Mouse (Mus musculus) heart, postnatal 0 days (tissue): Measurements from ENCODE around the gene A430078G23Rik. TPM values are rescaled to one million over a fixed set of nuclear protein-coding genes. Genes with fewer than 3 reads are reported as not detected.
A peak's percentile ranks its signal among the peaks of the same experiment; 100 is the strongest.

Experiments used
- ATAC-seq: fragments of 200-750 bp; cut with Nextera tagmentation; 2 replicates; pipeline ENCODE4 v1.8.0; 2017; ENCODE audit warnings: low read depth, moderate number of reproducible peaks, moderate library complexity; ENCODE audit not compliant: insufficient read depth
- DNase-seq: peaks from one replicate; pipeline ENCODE4 v3.0.0-alpha.2; 2016; ENCODE audit warnings: low spot score
- H3K27ac ChIP-seq: fragments of 300-500 bp; sonication (generic); 2 replicates; pipeline ENCODE4 v1.5.1; 2014; ENCODE audit warnings: low read depth, mild to moderate bottlenecking
- H3K27me3 ChIP-seq: fragments of 300-500 bp; sonication (generic); 2 replicates; pipeline ENCODE4 v1.6.1; 2014; ENCODE audit warnings: low read length, mixed read lengths; ENCODE audit not compliant: control insufficient read depth, insufficient read depth
- H3K36me3 ChIP-seq: fragments of 300-500 bp; sonication (generic); replicated peaks from 2 replicates; pipeline ENCODE4 v1.6.1; 2014; ENCODE audit warnings: low read length, mixed read lengths; ENCODE audit not compliant: control insufficient read depth, insufficient read depth
- H3K4me1 ChIP-seq: fragments of 300-500 bp; sonication (generic); 2 replicates; pipeline ENCODE4 v1.6.1; 2014; ENCODE audit warnings: antibody characterized with exemption; ENCODE audit not compliant: control insufficient read depth, insufficient read depth
- H3K4me2 ChIP-seq: fragments of 300-500 bp; sonication (generic); 2 replicates; pipeline ENCODE4 v1.6.1; 2014; ENCODE audit warnings: low read depth, mild to moderate bottlenecking, low read length, moderate library complexity
- H3K4me3 ChIP-seq: fragments of 300-500 bp; sonication (generic); 2 replicates; pipeline ENCODE4 v1.5.1; 2014; ENCODE audit warnings: low read depth, low read length
- H3K9ac ChIP-seq: fragments of 300-500 bp; sonication (generic); replicated peaks from 2 replicates; pipeline ENCODE4 v1.6.1; 2014; ENCODE audit warnings: low read depth, low read length, mixed read lengths
- H3K9me3 ChIP-seq: fragments of 300-500 bp; sonication (generic); replicated peaks from 2 replicates; pipeline ENCODE4 v1.6.1; 2016; ENCODE audit warnings: low read length; ENCODE audit not compliant: control insufficient read depth
- CTCF ChIP-seq: IDR thresholded peaks from 2 replicates; pipeline ENCODE4 v1.5.1; 2016; ENCODE audit warnings: antibody characterized with exemption, control low read depth, low read depth
- EP300 ChIP-seq: IDR thresholded peaks from 2 replicates; pipeline ENCODE4 v1.6.1; 2016; ENCODE audit warnings: antibody characterized with exemption, low read depth
- WGBS: fragments of 180-500 bp; shearing (Covaris S2); extraction: QIAGEN DNeasy Blood & Tissue Kit; methylation state at CpG from one replicate; pipeline ENCODE4 v1.1.7; 2014; 5-methylcytosine and 5-hydroxymethylcytosine counted together
- polyA plus RNA-seq: library from polyadenylated mRNA; unstranded; fragments of >200 nt; fragmentation: Nextera tagmentation; extraction: Ambion mirVana; gene quantifications from 2 replicates; pipeline ENCODE4 v1.2.1, GENCODE M21; 2015
- total RNA-seq: library from RNA; depleted of rRNA; stranded (reverse); fragments of >200 nt; gene quantifications from 2 replicates; pipeline ENCODE4 v1.2.3, GENCODE M21; 2014; ENCODE audit warnings: low replicate concordance

Gene A430078G23Rik
- total and polyA plus RNA-seq, 2 experiments from 2014 or later = not detected

- Histone ChIP-seq H3K27ac (peak overlapping the region; percentile 11; the same call in 1 of the 2 replicates), H3K4me2 (peak overlapping the region; percentile 1; the same call in 1 of the 2 replicates), H3K36me3 (no peaks in the 10 kb centered on the region), H3K4me1 (no peaks in the 10 kb centered on the region), H3K27me3 (no peaks in the 10 kb centered on the region), H3K4me3 (peak overlapping the region; percentile 26; the same call in 1 of the 2 replicates), H3K9ac (no peak overlapping the region), H3K9me3 (no peaks in the 10 kb centered on the region)
- WGBS = 60% methylated on average over 6 of the region's 6 CpGs
- ATAC-seq = no peak
- DNase-seq = no peak
- TF ChIP-seq CTCF (no peak), EP300 (no peak)
Observed at GRCm38 (mm10) chr8:3353811-3354442, 712 bp downstream of the A430078G23Rik start.

- ATAC-seq = no peak
- peak overlapping the region; percentile 26; the same call in 1 of the 2 replicates for H3K4me3 ChIP-seq
- WGBS = 61% methylated on average over 5 of the region's 5 CpGs
Observed at GRCm38 (mm10) chr8:3354443-3354812, 1.2 kb downstream of the A430078G23Rik start.

GRCm38 (mm10) chr8:3355586-3355985 lies 2.4 kb downstream of the A430078G23Rik start:
- ATAC-seq = no peak
- Histone ChIP-seq H3K4me1 (no peaks in the 10 kb centered on the region), H3K27ac (no peak overlapping the region), H3K36me3 (no peaks in the 10 kb centered on the region), H3K27me3 (no peaks in the 10 kb centered on the region), H3K9ac (no peak overlapping the region), H3K9me3 (no peaks in the 10 kb centered on the region), H3K4me2 (peak overlapping the region; percentile 29; the same call in 1 of the 2 replicates), H3K4me3 (no peak overlapping the region)
- 75% methylated on average over 6 of the region's 6 CpGs for WGBS
- no peak for DNase-seq
- TF ChIP-seq EP300 (no peak), CTCF (no peak)

More at GRCm38 (mm10) chr8:3354443-3354812, 1.2 kb downstream of the A430078G23Rik start:
- Histone ChIP-seq H3K4me2 (peak overlapping the region; percentile 29; the same call in 1 of the 2 replicates), H3K27me3 (no peaks in the 10 kb centered on the region), H3K4me1 (no peaks in the 10 kb centered on the region), H3K36me3 (no peaks in the 10 kb centered on the region), H3K27ac (peak overlapping the region; percentile 15; the same call in 1 of the 2 replicates), H3K9me3 (no peaks in the 10 kb centered on the region), H3K9ac (no peak overlapping the region)
- DNase-seq = no peak
- TF ChIP-seq EP300 = no peak
- no peak for TF ChIP-seq CTCF

- Histone ChIP-seq H3K9ac (no peak overlapping the region), H3K4me1 (no peaks in the 10 kb centered on the region), H3K36me3 (no peaks in the 10 kb centered on the region), H3K27me3 (no peaks in the 10 kb centered on the region), H3K9me3 (no peaks in the 10 kb centered on the region), H3K4me2 (no peak overlapping the region), H3K4me3 (no peak overlapping the region), H3K27ac (no peak overlapping the region)
- WGBS = 9% methylated on average over 4 of the region's 4 CpGs
- ATAC-seq (no peak), DNase-seq (peak; percentile 14)
- peak; percentile 73 for TF ChIP-seq CTCF
- no peak for TF ChIP-seq EP300
Observed at GRCm38 (mm10) chr8:3358060-3358459, 4.8 kb downstream of the A430078G23Rik start.

GRCm38 (mm10) chr8:3367086-3367485 lies 13.9 kb downstream of the A430078G23Rik start:
- no peaks in the 10 kb centered on the region for H3K4me1 ChIP-seq
- no peak overlapping the region for H3K4me2 ChIP-seq
- TF ChIP-seq CTCF (no peak), EP300 (no peak)
- DNase-seq (no peak), ATAC-seq (no peak)
- WGBS = 77% methylated on average over 5 of the region's 5 CpGs
- no peak overlapping the region for H3K9ac ChIP-seq
- H3K36me3 ChIP-seq = no peaks in the 10 kb centered on the region
- no peaks in the 10 kb centered on the region for H3K9me3 ChIP-seq
- H3K4me3 ChIP-seq = no peak overlapping the region
- H3K27me3 ChIP-seq = no peaks in the 10 kb centered on the region
- no peak overlapping the region for H3K27ac ChIP-seq

GRCm38 (mm10) chr8:3368091-3368490 lies 14.9 kb downstream of the A430078G23Rik start:
- Histone ChIP-seq H3K9me3 (no peaks in the 10 kb centered on the region), H3K27ac (no peak overlapping the region), H3K4me1 (no peaks in the 10 kb centered on the region), H3K27me3 (no peaks in the 10 kb centered on the region), H3K9ac (no peak overlapping the region), H3K4me3 (no peak overlapping the region), H3K36me3 (no peaks in the 10 kb centered on the region), H3K4me2 (no peak overlapping the region)
- TF ChIP-seq EP300 = no peak
- no peak for TF ChIP-seq CTCF
- ATAC-seq (no peak), DNase-seq (no peak)
- 61% methylated on average over 1 of the region's 1 CpGs for WGBS
